Mouse (Mus musculus) erythroblast, embryonic 14.5 days (primary cell): Measurements from ENCODE around the gene Them7. TPM values are rescaled to one million over a fixed set of nuclear protein-coding genes. Genes with fewer than 3 reads are reported as not detected.

ENCODE experiments used
- H3K27me3 ChIP-seq: 2 replicates; pipeline ENCODE4 v1.6.1; 2012; ENCODE audit warnings: inconsistent platforms; ENCODE audit not compliant: control insufficient read depth
- H3K36me3 ChIP-seq: 2 replicates; pipeline ENCODE4 v1.6.1; 2012; ENCODE audit warnings: mild to moderate bottlenecking, inconsistent platforms; ENCODE audit not compliant: control insufficient read depth
- H3K4me1 ChIP-seq: 2 replicates; pipeline ENCODE4 v1.6.1; 2012; ENCODE audit warnings: inconsistent platforms; ENCODE audit not compliant: control insufficient read depth
- H3K4me3 ChIP-seq: replicated peaks from 2 replicates; pipeline ENCODE3; 2012; ENCODE audit warnings: moderate library complexity, mild to moderate bottlenecking, inconsistent platforms
- H3K9me3 ChIP-seq: 2 replicates; pipeline ENCODE4 v1.6.1; 2012; ENCODE audit warnings: low read length, inconsistent platforms, mixed read lengths; ENCODE audit not compliant: control insufficient read depth
- GATA1 ChIP-seq: IDR thresholded peaks from 2 replicates; pipeline ENCODE4 v1.6.1; 2012; ENCODE audit warnings: low read length, inconsistent platforms, mixed read lengths
- TAL1 ChIP-seq: IDR thresholded peaks from 3 replicates; pipeline ENCODE4 v1.6.1; 2012; ENCODE audit warnings: low read length, inconsistent platforms, mixed read lengths
- polyA plus RNA-seq: library from polyadenylated mRNA; stranded (reverse); fragments of >175 nt; gene quantifications from 2 replicates; pipeline ENCODE4 v1.2.3, GENCODE M21; 2012

Gene Them7
- polyA plus RNA-seq, 1 experiment: not detected

DNA sequence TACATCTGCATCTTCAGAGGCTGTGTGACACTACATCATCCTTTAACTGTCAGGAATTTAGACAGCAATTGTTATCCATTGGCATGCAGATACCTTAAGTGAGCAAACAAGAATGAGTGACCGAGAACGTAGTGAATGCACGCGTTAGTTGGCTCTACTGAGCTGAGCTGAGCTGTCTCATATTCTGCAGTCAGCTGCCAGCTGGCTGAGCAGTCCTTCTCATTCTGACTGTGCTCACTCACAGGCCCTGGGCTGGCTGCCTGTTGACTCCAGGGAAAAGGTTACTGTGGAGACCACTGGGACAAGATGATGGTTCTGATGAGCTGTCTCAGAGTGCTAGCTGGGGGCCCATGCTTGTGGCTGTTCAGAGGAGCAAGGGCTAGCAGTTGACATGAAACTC lies 184.4 kb downstream of the Them7 start:
- Histone ChIP-seq H3K36me3 (no peaks in the 10 kb centered on the region), H3K9me3 (no peaks in the 10 kb centered on the region), H3K27me3 (peaks cover 10% of the 10 kb centered on the region), H3K4me3 (no peak overlapping the region), H3K4me1 (peaks cover 41% of the 10 kb centered on the region)
- no peak for TF ChIP-seq GATA1

DNA sequence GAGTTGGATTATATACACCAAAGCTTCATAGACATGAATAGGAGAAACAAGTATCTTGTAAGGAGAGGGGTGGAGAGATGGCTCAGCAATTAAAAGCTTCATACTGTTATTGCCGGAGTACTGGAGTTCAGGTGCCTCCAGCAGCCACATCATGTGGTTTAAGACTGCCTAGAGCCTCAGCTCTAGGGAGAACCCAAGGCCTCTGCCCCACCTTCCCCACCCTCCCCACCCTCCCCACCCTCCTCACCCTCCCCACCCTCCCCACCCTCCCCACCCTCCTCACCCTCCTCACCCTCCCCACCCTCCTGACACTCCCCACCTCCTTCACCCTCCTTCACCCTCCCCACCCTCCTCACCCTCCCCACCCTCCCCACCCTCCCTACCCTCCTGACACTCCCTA lies 185.1 kb downstream of the Them7 start:
- no peak overlapping the region for H3K4me3 ChIP-seq
- H3K9me3 ChIP-seq: no peaks in the 10 kb centered on the region
- no peaks in the 10 kb centered on the region for H3K36me3 ChIP-seq
- H3K27me3 ChIP-seq: peaks cover 10% of the 10 kb centered on the region
- H3K4me1 ChIP-seq: peaks cover 48% of the 10 kb centered on the region
- TF ChIP-seq TAL1 (no peak), GATA1 (no peak)

DNA sequence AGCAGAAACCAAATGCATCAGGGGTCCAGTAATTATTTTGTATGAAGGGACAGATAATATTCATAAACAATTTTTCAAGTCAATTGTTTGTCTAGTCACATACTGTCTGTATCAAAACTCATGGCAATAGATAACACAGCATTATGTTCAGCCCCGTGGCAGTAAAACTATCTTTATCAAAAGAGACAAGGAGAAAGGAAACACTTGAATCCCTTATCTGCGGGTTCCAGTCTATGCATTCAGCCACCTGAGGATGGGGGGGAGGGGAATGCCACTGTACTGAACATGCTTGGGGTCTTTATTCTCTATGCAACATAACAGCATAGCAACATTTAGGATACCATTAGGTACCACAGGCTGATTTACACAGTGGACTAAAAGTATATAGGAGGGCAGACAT lies 190.2 kb downstream of the Them7 start:
- TF ChIP-seq TAL1 (no peak), GATA1 (no peak)
- Histone ChIP-seq H3K4me3 (no peak overlapping the region), H3K36me3 (no peaks in the 10 kb centered on the region), H3K4me1 (peaks cover 65% of the 10 kb centered on the region), H3K27me3 (no peaks in the 10 kb centered on the region; the same call in 1 of the 2 replicates), H3K9me3 (no peaks in the 10 kb centered on the region)

GRCm38 (mm10) chr2:105416046-105416659 lies 192.0 kb downstream of the Them7 start:
- Histone ChIP-seq H3K9me3 (peaks cover 2% of the 10 kb centered on the region; the same call in 1 of the 2 replicates), H3K36me3 (no peaks in the 10 kb centered on the region), H3K4me1 (peaks cover 52% of the 10 kb centered on the region), H3K27me3 (no peaks in the 10 kb centered on the region; the same call in 1 of the 2 replicates), H3K4me3 (no peak overlapping the region)
- TF ChIP-seq TAL1 (no peak), GATA1 (no peak)

GRCm38 (mm10) chr2:105416660-105417348 lies 192.7 kb downstream of the Them7 start:
- Histone ChIP-seq H3K4me1 (peaks cover 46% of the 10 kb centered on the region), H3K36me3 (no peaks in the 10 kb centered on the region), H3K9me3 (peaks cover 2% of the 10 kb centered on the region; the same call in 1 of the 2 replicates), H3K27me3 (no peaks in the 10 kb centered on the region; the same call in 1 of the 2 replicates), H3K4me3 (no peak overlapping the region)
- no peak for TF ChIP-seq TAL1

- no peaks in the 10 kb centered on the region for H3K36me3 ChIP-seq
- no peak for TF ChIP-seq TAL1
- TF ChIP-seq GATA1: no peak
- peaks cover 2% of the 10 kb centered on the region; the same call in 1 of the 2 replicates for H3K9me3 ChIP-seq
- H3K4me3 ChIP-seq: no peak overlapping the region
- H3K27me3 ChIP-seq: no peaks in the 10 kb centered on the region; the same call in 1 of the 2 replicates
- H3K4me1 ChIP-seq: peaks cover 41% of the 10 kb centered on the region
These were observed 193.5 kb downstream of the Them7 start for GRCm38 (mm10) chr2:105417663-105418062.

DNA sequence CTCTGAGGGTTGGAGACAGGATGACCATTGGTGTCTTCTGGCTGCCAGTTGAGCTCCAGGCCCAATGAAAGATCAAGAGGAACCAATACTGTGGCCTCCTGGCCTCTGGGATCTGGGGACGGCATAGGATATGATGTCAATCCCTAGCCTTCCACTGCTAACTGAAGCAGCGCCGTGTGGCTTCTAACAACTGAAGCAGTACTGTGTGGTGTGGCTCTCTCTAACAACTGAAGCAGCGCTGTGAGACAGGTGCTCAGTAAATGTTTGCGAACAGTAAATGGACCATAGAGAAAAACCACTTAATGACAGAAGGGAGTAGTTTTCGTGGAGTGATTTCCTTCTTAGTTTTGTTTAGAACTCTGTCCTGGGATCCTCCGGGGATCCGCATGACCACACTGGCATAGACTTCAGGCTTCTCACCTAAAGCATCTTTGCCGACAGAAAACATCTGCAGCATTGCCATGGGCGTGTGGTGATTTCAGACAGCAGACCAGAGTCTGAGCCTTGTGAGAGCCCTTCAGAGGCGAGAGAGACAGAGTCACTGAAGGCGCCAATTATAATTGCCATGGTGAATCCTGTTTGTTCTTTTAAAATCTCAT lies 194.6 kb downstream of the Them7 start:
- H3K36me3 ChIP-seq: no peaks in the 10 kb centered on the region
- H3K9me3 ChIP-seq: peaks cover 2% of the 10 kb centered on the region; the same call in 1 of the 2 replicates
- H3K27me3 ChIP-seq: no peaks in the 10 kb centered on the region; the same call in 1 of the 2 replicates
- H3K4me1 ChIP-seq: peaks cover 33% of the 10 kb centered on the region
- H3K4me3 ChIP-seq: no peak overlapping the region
- TF ChIP-seq GATA1 (no peak), TAL1 (no peak)

DNA sequence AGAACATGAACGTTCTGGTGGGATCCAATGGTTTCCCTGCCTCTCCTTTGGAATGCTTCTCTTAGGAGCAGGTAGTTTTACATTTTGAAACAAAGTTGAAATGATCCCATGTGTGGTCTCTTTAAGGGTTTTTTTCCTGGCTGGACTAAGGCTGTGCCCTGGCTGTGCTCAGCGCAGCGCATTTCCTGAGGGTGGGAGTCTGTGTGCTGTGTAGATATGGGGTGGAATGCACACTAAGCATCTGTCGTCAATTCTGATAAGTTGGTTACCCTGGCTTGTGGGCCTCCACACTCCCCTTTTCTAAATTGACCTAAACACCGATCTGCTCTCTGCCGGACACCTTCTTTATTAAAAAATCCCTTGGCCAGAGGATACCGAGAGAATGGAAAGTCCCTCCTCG lies 203.3 kb downstream of the Them7 start:
- H3K9me3 ChIP-seq: no peaks in the 10 kb centered on the region
- TF ChIP-seq TAL1: no peak
- TF ChIP-seq GATA1: no peak
- H3K4me1 ChIP-seq: peaks cover 19% of the 10 kb centered on the region
- H3K4me3 ChIP-seq: peak overlapping the region; percentile 24
- no peaks in the 10 kb centered on the region for H3K36me3 ChIP-seq
- peaks cover 4% of the 10 kb centered on the region for H3K27me3 ChIP-seq

- Histone ChIP-seq H3K4me1 (peaks cover 19% of the 10 kb centered on the region), H3K36me3 (no peaks in the 10 kb centered on the region), H3K9me3 (no peaks in the 10 kb centered on the region), H3K27me3 (peaks cover 4% of the 10 kb centered on the region), H3K4me3 (no peak overlapping the region)
- TF ChIP-seq TAL1 (no peak), GATA1 (no peak)
These were observed 203.9 kb downstream of the Them7 start for GRCm38 (mm10) chr2:105428029-105428428.
